Mouse (Mus musculus): ENCODE results near the gene Tex14. TPM values are rescaled to one million over a fixed set of nuclear protein-coding genes. Genes with fewer than 3 reads are reported as not detected.
A peak's percentile ranks its signal among the peaks of the same experiment; 100 is the strongest.
"Not testable (repeated sequence)": the region's sequence is repeated elsewhere in the genome, so short reads cannot be mapped to it uniquely, and the experiment has no call there.

Tex14 gene
- polyA plus RNA-seq, 1 experiment from 2014 or later = 1.7 TPM

- ATAC-seq (ENCODE audit: insufficient number of reproducible peaks, low FRiP score, low TSS enrichment, low read depth) = peak; percentile 97
- H3K27ac ChIP-seq (replicated peaks) = peak overlapping the region; percentile 87
- H3K4me3 ChIP-seq (replicated peaks) = peak overlapping the region; percentile 39
- H3K36me3 ChIP-seq; H3K27me3 ChIP-seq; H3K9me3 ChIP-seq (replicated peaks); H3K9ac ChIP-seq; H3K4me1 ChIP-seq: not testable (repeated sequence)
- H3K4me2 ChIP-seq (replicated peaks) = peak overlapping the region; percentile 68
- WGBS = under 1% methylated on average over 32 of the region's 62 CpGs
These were observed 37.9 kb downstream of the Tex14 start for GRCm38 (mm10) chr11:87442643-87443372.

DNA sequence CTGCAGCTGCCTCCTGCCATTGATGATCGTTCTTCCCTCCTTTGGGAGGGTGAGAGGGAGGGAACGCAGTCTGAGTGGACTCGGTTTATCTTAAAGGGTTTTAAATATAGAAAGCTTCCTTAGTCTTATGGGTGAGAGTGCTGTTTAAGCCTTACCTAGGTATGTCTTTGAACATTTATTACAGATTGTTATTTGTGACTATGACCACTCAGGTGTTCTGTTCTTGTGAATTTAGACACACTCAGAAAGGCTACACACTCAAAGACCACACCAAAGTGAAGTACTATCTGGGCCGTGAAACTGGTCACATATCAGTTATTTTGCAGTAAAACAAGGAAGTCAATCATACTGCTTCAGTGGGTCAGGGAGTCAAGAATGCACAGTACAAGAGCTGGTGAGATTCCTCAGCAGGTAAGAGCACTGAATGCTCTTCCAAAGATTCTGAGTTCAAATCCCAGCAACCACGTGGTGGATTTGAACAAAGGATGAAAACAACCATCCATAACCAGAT, 38.6 kb downstream of the Tex14 start:
- 0 out of 2 replicates have a peak, but pooled peaks cover 4% of the 10 kb centered on the region for H3K4me1 ChIP-seq
- peak; percentile 88 for ATAC-seq (ENCODE audit: insufficient number of reproducible peaks, low FRiP score, low TSS enrichment, low read depth)

GRCm38 (mm10) chr11:87444056-87444455, 39.2 kb downstream of the Tex14 start:
- H3K27ac ChIP-seq (replicated peaks) = peak overlapping the region; percentile 74; the same call in 1 of the 2 replicates
- H3K9me3 ChIP-seq (replicated peaks); H3K4me1 ChIP-seq; ATAC-seq (ENCODE audit: insufficient number of reproducible peaks, low FRiP score, low TSS enrichment, low read depth); H3K4me3 ChIP-seq (replicated peaks); H3K9ac ChIP-seq; H3K27me3 ChIP-seq; H3K4me2 ChIP-seq (replicated peaks); H3K36me3 ChIP-seq: not testable (repeated sequence)
- 67% methylated on average over 10 of the region's 10 CpGs for WGBS

More for the DNA sequence above, 38.6 kb downstream of the Tex14 start:
- Histone ChIP-seq H3K9ac (no peak overlapping the region), H3K27ac (replicated peaks) (peak overlapping the region; percentile 74), H3K27me3 (no peaks in the 10 kb centered on the region), H3K9me3 (replicated peaks) (no peaks in the 10 kb centered on the region), H3K4me2 (replicated peaks) (no peak overlapping the region), H3K36me3 (no peaks in the 10 kb centered on the region), H3K4me3 (replicated peaks) (no peak overlapping the region)
- WGBS = 0% methylated on average over 5 of the region's 5 CpGs

DNA sequence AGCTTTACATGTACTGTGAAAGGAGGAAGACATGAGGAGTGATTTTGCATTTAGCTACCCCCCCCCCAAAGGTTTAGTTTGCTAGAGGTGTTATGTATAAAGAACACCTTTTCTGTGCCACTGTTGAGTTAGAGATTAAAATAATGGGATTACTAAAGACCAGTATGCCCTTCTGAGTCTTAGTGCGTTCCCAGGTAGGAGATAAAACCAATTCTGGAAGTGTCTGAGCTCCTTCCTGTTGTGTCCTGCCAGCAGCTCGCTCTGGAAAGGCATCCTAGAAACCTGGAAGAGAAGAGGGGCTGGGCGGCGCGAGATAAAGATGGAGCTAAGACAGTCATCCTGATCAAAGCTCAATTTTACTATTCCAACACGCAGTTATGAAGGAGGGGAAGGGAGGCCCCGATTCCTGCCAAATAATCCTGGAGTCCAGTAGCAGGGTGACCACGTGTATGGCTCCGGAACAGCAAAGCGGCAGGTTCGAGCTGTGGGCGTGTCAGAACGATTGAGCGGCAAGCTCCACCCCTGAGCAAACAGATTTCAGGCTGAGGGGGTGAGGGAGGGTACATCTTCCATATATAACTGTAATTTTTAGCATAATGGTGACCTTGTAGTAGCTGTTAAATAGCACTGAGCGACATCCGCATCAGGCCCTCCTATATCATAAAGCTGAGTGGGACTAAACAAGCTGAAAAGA, 40.0 kb downstream of the Tex14 start:
- H3K4me3 ChIP-seq (replicated peaks) = no peak overlapping the region
- H3K9me3 ChIP-seq (replicated peaks) = no peaks in the 10 kb centered on the region
- H3K4me2 ChIP-seq (replicated peaks) = peak overlapping the region; percentile 24
- no peaks in the 10 kb centered on the region for H3K27me3 ChIP-seq
- no peak overlapping the region for H3K9ac ChIP-seq
- 8% methylated on average over 16 of the region's 16 CpGs for WGBS
- 0 out of 2 replicates have a peak, but pooled peaks cover 4% of the 10 kb centered on the region for H3K4me1 ChIP-seq
- no peaks in the 10 kb centered on the region for H3K36me3 ChIP-seq
- ATAC-seq (ENCODE audit: insufficient number of reproducible peaks, low FRiP score, low TSS enrichment, low read depth) = no peak
- 0 out of 2 replicates have a peak overlapping the region, but pooled peaks have one; percentile 22 for H3K27ac ChIP-seq (replicated peaks)

GRCm38 (mm10) chr11:87445593-87445992, 40.7 kb downstream of the Tex14 start:
- 58% methylated on average over 4 of the region's 4 CpGs for WGBS
- not testable (repeated sequence) for H3K4me3 ChIP-seq (replicated peaks); H3K4me2 ChIP-seq (replicated peaks); H3K27me3 ChIP-seq; H3K27ac ChIP-seq (replicated peaks); H3K9me3 ChIP-seq (replicated peaks); H3K9ac ChIP-seq; ATAC-seq (ENCODE audit: insufficient number of reproducible peaks, low FRiP score, low TSS enrichment, low read depth); H3K4me1 ChIP-seq; H3K36me3 ChIP-seq

DNA sequence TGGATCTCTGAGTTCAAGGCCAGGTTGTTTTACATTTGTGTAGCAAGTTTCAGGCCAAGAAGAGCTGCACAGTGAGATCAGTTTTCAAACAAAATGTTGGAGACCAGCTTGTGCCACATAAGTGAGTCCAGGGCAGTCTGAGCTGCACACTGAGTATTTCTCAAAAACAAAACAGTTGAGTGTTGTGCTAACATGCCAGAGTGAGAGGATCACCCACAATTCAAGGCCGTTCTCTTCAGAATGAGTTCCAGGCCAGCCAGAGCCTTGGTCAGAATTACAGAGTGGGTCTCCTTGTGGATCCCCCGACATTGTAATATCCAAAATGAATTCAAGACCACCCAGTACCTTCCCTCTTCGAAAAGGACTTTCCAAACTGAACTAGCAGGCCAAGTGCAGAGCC, 41.3 kb downstream of the Tex14 start:
- no peak overlapping the region for H3K4me2 ChIP-seq (replicated peaks)
- H3K27me3 ChIP-seq = no peaks in the 10 kb centered on the region
- H3K4me1 ChIP-seq = 0 out of 2 replicates have a peak, but pooled peaks cover 4% of the 10 kb centered on the region
- H3K27ac ChIP-seq (replicated peaks) = no peak overlapping the region
- no peak for ATAC-seq (ENCODE audit: insufficient number of reproducible peaks, low FRiP score, low TSS enrichment, low read depth)
- no peak overlapping the region for H3K4me3 ChIP-seq (replicated peaks)
- no peak overlapping the region for H3K9ac ChIP-seq
- no peaks in the 10 kb centered on the region for H3K36me3 ChIP-seq
- 88% methylated on average over 3 of the region's 3 CpGs for WGBS
- H3K9me3 ChIP-seq (replicated peaks) = no peaks in the 10 kb centered on the region

- no peak overlapping the region for H3K4me2 ChIP-seq (replicated peaks)
- H3K9me3 ChIP-seq (replicated peaks) = no peaks in the 10 kb centered on the region
- no peak for ATAC-seq (ENCODE audit: insufficient number of reproducible peaks, low FRiP score, low TSS enrichment, low read depth)
- no peak overlapping the region for H3K27ac ChIP-seq (replicated peaks)
- 0 out of 2 replicates have a peak, but pooled peaks cover 4% of the 10 kb centered on the region for H3K4me1 ChIP-seq
- no peaks in the 10 kb centered on the region for H3K27me3 ChIP-seq
- no peak overlapping the region for H3K4me3 ChIP-seq (replicated peaks)
- H3K9ac ChIP-seq = no peak overlapping the region
- no peaks in the 10 kb centered on the region for H3K36me3 ChIP-seq
These were observed 42.6 kb downstream of the Tex14 start for GRCm38 (mm10) chr11:87447429-87447828.

GRCm38 (mm10) chr11:87448081-87448475, 43.2 kb downstream of the Tex14 start:
- under 1% methylated on average over 34 of the region's 34 CpGs for WGBS

DNA sequence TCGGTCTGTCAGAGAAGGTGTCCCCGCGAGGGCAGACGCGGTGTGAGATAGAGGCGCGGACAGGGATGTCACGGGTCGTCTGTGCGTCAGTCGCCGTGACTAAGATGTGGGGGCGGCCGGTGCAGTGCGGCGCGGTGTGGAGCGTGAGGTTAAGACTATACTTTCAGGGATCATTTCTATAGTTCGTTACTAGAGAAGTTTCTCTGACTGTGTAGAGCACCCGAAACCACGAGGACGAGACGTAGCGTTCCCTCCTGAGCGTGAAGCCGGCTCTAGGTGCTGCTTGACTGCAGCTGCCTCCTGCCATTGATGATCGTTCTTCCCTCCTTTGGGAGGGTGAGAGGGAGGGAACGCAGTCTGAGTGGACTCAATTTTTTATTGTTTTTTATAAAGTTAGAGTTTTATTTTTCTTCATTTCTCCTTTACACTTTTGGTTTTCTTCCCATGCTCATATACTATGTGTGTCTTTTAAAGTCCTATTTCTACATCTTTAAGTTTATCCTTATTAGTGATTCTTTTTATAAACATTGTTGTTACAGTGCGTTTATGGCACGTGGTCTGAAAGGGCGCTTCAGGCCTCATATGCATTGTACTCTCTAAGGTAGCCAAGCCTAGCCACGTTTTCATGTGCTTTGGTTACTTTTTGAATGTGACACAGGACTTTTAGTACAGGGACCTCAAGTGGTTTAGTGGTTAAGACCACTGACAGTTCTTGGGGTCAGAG, 43.8 kb downstream of the Tex14 start:
- Histone ChIP-seq H3K4me2 (replicated peaks) (peak overlapping the region; percentile 74), H3K27ac (replicated peaks) (peak overlapping the region; percentile 73)
- not testable (repeated sequence) for H3K9ac ChIP-seq; H3K27me3 ChIP-seq; H3K9me3 ChIP-seq (replicated peaks); H3K4me3 ChIP-seq (replicated peaks); H3K4me1 ChIP-seq; H3K36me3 ChIP-seq
- peak; percentile 94 for ATAC-seq (ENCODE audit: insufficient number of reproducible peaks, low FRiP score, low TSS enrichment, low read depth)
- WGBS = under 1% methylated on average over 6 of the region's 32 CpGs

More at GRCm38 (mm10) chr11:87448081-87448475, 43.2 kb downstream of the Tex14 start:
- ATAC-seq (ENCODE audit: insufficient number of reproducible peaks, low FRiP score, low TSS enrichment, low read depth) = peak; percentile 94
- not testable (repeated sequence) for H3K9me3 ChIP-seq (replicated peaks); H3K36me3 ChIP-seq; H3K27me3 ChIP-seq; H3K4me1 ChIP-seq
- peak overlapping the region; percentile 43 for H3K4me3 ChIP-seq (replicated peaks)
- peak overlapping the region; percentile 74 for H3K4me2 ChIP-seq (replicated peaks)
- H3K9ac ChIP-seq = 0 out of 2 replicates have a peak overlapping the region, but pooled peaks have one; percentile 18
- H3K27ac ChIP-seq (replicated peaks) = peak overlapping the region; percentile 58; the same call in 1 of the 2 replicates

- H3K4me1 ChIP-seq = peaks cover 4% of the 10 kb centered on the region; the same call in 1 of the 2 replicates
- peak overlapping the region; percentile 73 for H3K27ac ChIP-seq (replicated peaks)
- H3K36me3 ChIP-seq = no peaks in the 10 kb centered on the region
- H3K4me3 ChIP-seq (replicated peaks) = no peak overlapping the region
- no peaks in the 10 kb centered on the region for H3K9me3 ChIP-seq (replicated peaks)
- no peak for ATAC-seq (ENCODE audit: insufficient number of reproducible peaks, low FRiP score, low TSS enrichment, low read depth)
- 4% methylated on average over 3 of the region's 3 CpGs for WGBS
- no peak overlapping the region for H3K9ac ChIP-seq
- H3K27me3 ChIP-seq = no peaks in the 10 kb centered on the region
- H3K4me2 ChIP-seq (replicated peaks) = no peak overlapping the region
These were observed 44.3 kb downstream of the Tex14 start for GRCm38 (mm10) chr11:87449200-87449547.

DNA sequence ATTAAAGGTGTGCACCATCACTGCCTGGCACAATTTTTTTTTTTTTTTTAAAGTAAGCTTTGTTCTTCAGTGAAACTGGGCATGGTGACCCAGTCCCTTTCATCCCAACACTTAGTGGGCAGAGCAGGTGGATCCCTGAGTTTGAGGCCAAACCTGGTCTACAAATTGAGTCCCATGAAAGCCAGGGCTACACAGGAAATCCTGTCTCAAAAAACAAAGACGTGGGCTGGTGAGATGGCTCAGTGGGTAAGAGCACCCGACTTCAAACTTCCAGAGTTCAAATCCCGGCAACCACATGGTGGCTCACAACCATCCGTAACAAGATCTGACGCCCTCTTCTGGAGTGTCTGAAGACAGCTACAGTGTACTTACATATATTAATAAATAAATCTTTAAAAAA, 45.0 kb downstream of the Tex14 start:
- H3K9ac ChIP-seq; H3K4me2 ChIP-seq (replicated peaks); H3K4me3 ChIP-seq (replicated peaks); H3K27me3 ChIP-seq; H3K4me1 ChIP-seq; ATAC-seq (ENCODE audit: insufficient number of reproducible peaks, low FRiP score, low TSS enrichment, low read depth); H3K27ac ChIP-seq (replicated peaks); H3K36me3 ChIP-seq; H3K9me3 ChIP-seq (replicated peaks): not testable (repeated sequence)
- WGBS = 54% methylated on average over 5 of the region's 5 CpGs

Measured in embryonic facial prominence, embryonic 15.5 days (tissue).